Mouse (Mus musculus) layer of hippocampus, postnatal 14 days (tissue): ENCODE measurements around the gene Prpf8. TPM values are rescaled to one million over a fixed set of nuclear protein-coding genes. Genes with fewer than 3 reads are reported as not detected.

Source experiments
- DNase-seq, 2 experiments: peaks; one replicate each; pipeline ENCODE4 v3.0.0; 2021 to 2022; ENCODE audit warnings: low spot score in 2 of 2, mixed read lengths in 1 of 2
- total RNA-seq, 2 experiments: library from RNA; stranded (reverse); gene quantifications; 2 replicates each; pipeline ENCODE4 v1.2.3; 2021

The Prpf8 gene
- total RNA-seq, 2 experiments from 2014 or later: 111 to 113 TPM

GRCm38 (mm10) chr11:75459141-75459711 is 27.4 kb upstream of the Prpf8 start:
- DNase-seq: peak in 1 of 2 experiments; percentile 44

- DNase-seq: no peak
Observed at GRCm38 (mm10) chr11:75459751-75460102, 26.9 kb upstream of the Prpf8 start.

- peak; percentile 81 to 95 for DNase-seq
Observed at GRCm38 (mm10) chr11:75460103-75460843, 26.3 kb upstream of the Prpf8 start.

- DNase-seq: peak; percentile 99 to 100
Observed at GRCm38 (mm10) chr11:75460844-75461742, 25.5 kb upstream of the Prpf8 start, which contains the start of gene Tlcd2. Tlcd2 (plus strand) TSS chr11:75461715.

GRCm38 (mm10) chr11:75461743-75462252 is 24.8 kb upstream of the Prpf8 start:
- no peak for DNase-seq

- peak in 1 of 2 experiments; percentile 58 for DNase-seq
Observed at GRCm38 (mm10) chr11:75462253-75462783, 24.3 kb upstream of the Prpf8 start.

- DNase-seq: peak in 1 of 2 experiments; percentile 73
Observed at GRCm38 (mm10) chr11:75462865-75463336, 23.7 kb upstream of the Prpf8 start.

- no peak for DNase-seq
Observed at GRCm38 (mm10) chr11:75463624-75464023, 23.0 kb upstream of the Prpf8 start.

- DNase-seq: no peak
Observed at GRCm38 (mm10) chr11:75464417-75464816, 22.2 kb upstream of the Prpf8 start.

- no peak for DNase-seq
Observed at GRCm38 (mm10) chr11:75465051-75465450, 21.6 kb upstream of the Prpf8 start.

GRCm38 (mm10) chr11:75466731-75467505 is 19.7 kb upstream of the Prpf8 start:
- no peak for DNase-seq

GRCm38 (mm10) chr11:75467512-75468215 is 19.0 kb upstream of the Prpf8 start:
- DNase-seq: peak in 1 of 2 experiments; percentile 29

- DNase-seq: no peak
Observed at GRCm38 (mm10) chr11:75468410-75468809, 18.2 kb upstream of the Prpf8 start.

GRCm38 (mm10) chr11:75469261-75469660 is 17.4 kb upstream of the Prpf8 start:
- no peak for DNase-seq

- no peak for DNase-seq
Observed at GRCm38 (mm10) chr11:75470675-75471074, 15.9 kb upstream of the Prpf8 start.

GRCm38 (mm10) chr11:75472469-75473081 is 14.0 kb upstream of the Prpf8 start:
- no peak for DNase-seq

GRCm38 (mm10) chr11:75473376-75473775 is 13.2 kb upstream of the Prpf8 start:
- DNase-seq: no peak

- DNase-seq: no peak
Observed at GRCm38 (mm10) chr11:75486192-75486591, 424 bp upstream of the Prpf8 start.

- DNase-seq: no peak
Observed at GRCm38 (mm10) chr11:75487496-75487895, 880 bp downstream of the Prpf8 start.
